Mouse (Mus musculus): ENCODE data around the gene Klf9. TPM values are rescaled to one million over a fixed set of nuclear protein-coding genes. Genes with fewer than 3 reads are reported as not detected.

The Klf9 gene
- 16.0 and 19.9 TPM in 2 replicates for total RNA-seq (2017)

DNA sequence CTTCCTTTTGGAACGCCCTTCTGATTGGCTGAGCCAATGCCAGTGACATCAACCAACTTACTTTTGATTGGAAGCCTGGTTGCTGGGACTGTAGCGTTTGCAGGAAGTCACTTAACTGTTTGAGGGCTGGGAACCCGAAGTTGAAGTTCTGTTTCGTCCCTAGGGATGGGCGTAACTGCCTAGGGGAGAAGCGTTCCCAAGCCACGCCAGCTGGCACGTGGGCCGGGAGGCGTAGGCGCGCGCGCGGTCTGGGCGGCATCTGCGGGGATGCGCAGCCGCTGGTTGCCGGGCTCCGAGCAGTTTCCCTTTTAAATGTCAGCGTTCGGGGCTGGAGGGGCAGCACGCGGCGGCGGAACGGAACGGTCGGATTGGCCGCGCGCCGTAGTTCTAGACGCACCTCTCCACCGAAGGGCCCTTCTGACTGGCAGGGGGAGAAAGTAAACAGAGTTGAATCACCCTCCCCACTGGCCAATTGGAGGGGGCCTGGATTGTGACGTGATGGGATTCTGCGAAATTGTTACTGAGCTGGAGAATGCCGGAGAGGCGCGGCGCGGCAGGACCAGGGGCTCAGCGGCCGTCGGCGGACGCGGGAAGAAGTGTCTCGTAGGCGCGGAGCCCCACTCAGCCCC is at the start of gene Klf9:
Gene Klf9, plus strand, starts transcription at position 538 of the 629 bp plus-strand sequence.
- ATAC-seq (replicated peaks in 1 of 2; ENCODE audit: insufficient read depth in 1 of 2, low FRiP score in 2 of 2, low TSS enrichment in 1 of 2, low read depth in 1 of 2, poor library complexity in 2 of 2, severe bottlenecking in 2 of 2): peak; percentile 85 to 90

DNA sequence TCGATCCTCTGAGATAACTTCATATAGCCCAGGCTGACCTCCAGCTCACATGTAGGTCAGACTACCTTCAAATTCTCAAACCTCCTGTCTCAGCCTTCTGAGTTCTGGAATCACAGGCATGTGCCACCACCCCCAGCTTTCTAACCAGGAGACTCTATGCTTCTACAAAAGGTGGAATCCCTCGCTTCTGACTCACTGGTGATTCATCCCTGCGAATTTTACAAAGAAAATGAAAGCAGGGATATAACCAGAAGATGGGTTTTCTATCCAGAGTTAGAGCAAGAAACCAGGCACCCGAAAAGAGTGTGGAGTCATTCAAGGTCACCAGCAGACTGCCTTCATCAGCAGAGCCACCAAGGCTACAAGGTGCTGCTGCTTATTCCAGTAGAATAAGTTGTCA is 49.4 kb upstream of the Klf9 start:
- ATAC-seq (replicated peaks in 1 of 2; ENCODE audit: insufficient read depth in 1 of 2, low FRiP score in 2 of 2, low TSS enrichment in 1 of 2, low read depth in 1 of 2, poor library complexity in 2 of 2, severe bottlenecking in 2 of 2): no peak

DNA sequence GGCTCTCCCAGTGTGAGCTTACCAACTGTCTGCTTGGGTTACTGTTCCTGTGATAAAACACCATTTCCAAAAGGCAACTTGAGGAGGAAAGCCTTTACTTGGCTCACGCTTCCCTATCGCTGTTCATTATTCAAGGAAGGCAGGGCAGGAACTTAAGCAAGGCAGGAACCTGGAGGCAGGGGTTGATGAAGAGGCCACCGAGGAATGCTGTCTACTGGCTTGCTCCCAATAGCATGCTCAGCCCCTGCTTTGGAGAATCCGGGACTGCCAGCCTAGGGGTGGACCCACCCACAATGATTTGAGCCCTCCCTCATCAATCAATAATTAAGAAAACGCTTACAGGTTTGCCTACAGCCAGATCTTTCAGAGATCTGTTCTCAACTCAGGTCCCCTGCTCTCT is 47.5 kb upstream of the Klf9 start:
- ATAC-seq (replicated peaks in 1 of 2; ENCODE audit: insufficient read depth in 1 of 2, low FRiP score in 2 of 2, low TSS enrichment in 1 of 2, low read depth in 1 of 2, poor library complexity in 2 of 2, severe bottlenecking in 2 of 2): no peak

DNA sequence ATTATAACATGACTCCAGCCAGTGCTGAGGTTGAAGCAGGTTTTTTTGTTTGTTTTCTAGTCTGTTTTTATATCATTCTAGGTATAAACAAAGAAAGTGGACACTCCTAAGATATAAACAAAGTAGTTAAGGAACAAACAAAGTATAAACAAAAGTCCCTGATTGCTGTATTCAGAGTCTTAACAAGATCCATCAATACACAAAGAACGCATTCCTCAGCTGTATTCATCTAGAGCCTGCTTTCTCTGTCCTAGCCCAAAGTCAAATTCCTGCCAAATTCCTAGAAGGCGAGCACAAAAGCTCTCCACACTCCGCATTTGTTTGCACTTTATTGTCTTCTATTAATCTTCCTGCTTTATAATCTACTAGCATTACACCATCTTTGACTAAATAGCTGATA is 46.1 kb upstream of the Klf9 start:
- no peak for ATAC-seq (replicated peaks in 1 of 2; ENCODE audit: insufficient read depth in 1 of 2, low FRiP score in 2 of 2, low TSS enrichment in 1 of 2, low read depth in 1 of 2, poor library complexity in 2 of 2, severe bottlenecking in 2 of 2)

- no peak for ATAC-seq (replicated peaks in 1 of 2; ENCODE audit: insufficient read depth in 1 of 2, low FRiP score in 2 of 2, low TSS enrichment in 1 of 2, low read depth in 1 of 2, poor library complexity in 2 of 2, severe bottlenecking in 2 of 2)
These were observed 34.2 kb upstream of the Klf9 start for GRCm38 (mm10) chr19:23106859-23107258.

- ATAC-seq (replicated peaks in 1 of 2; ENCODE audit: insufficient read depth in 1 of 2, low FRiP score in 2 of 2, low TSS enrichment in 1 of 2, low read depth in 1 of 2, poor library complexity in 2 of 2, severe bottlenecking in 2 of 2): no peak
These were observed 33.7 kb upstream of the Klf9 start for GRCm38 (mm10) chr19:23107335-23107734.

DNA sequence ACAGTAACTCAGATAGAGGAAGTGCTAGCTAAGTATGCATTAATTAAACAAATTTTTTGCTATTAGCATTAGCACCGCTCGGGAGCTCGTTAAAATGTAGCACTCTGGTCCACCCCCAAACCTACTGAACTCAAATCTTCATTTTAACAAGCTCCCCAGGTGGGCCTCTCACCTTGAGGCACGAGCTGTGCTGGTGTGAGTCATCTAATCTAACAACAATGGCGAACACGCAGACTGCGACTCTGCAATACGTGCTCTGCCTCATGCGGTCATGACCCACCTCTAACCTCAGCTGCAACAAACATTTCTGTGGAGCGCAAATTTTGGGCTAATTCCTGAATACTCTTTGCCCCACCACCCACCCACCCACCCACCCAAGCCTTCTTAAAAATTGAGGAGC is 19.2 kb upstream of the Klf9 start:
- ATAC-seq (replicated peaks in 1 of 2; ENCODE audit: insufficient read depth in 1 of 2, low FRiP score in 2 of 2, low TSS enrichment in 1 of 2, low read depth in 1 of 2, poor library complexity in 2 of 2, severe bottlenecking in 2 of 2): no peak

GRCm38 (mm10) chr19:23124023-23124550 is 16.9 kb upstream of the Klf9 start:
- ATAC-seq (replicated peaks in 1 of 2; ENCODE audit: insufficient read depth in 1 of 2, low FRiP score in 2 of 2, low TSS enrichment in 1 of 2, low read depth in 1 of 2, poor library complexity in 2 of 2, severe bottlenecking in 2 of 2): no peak

DNA sequence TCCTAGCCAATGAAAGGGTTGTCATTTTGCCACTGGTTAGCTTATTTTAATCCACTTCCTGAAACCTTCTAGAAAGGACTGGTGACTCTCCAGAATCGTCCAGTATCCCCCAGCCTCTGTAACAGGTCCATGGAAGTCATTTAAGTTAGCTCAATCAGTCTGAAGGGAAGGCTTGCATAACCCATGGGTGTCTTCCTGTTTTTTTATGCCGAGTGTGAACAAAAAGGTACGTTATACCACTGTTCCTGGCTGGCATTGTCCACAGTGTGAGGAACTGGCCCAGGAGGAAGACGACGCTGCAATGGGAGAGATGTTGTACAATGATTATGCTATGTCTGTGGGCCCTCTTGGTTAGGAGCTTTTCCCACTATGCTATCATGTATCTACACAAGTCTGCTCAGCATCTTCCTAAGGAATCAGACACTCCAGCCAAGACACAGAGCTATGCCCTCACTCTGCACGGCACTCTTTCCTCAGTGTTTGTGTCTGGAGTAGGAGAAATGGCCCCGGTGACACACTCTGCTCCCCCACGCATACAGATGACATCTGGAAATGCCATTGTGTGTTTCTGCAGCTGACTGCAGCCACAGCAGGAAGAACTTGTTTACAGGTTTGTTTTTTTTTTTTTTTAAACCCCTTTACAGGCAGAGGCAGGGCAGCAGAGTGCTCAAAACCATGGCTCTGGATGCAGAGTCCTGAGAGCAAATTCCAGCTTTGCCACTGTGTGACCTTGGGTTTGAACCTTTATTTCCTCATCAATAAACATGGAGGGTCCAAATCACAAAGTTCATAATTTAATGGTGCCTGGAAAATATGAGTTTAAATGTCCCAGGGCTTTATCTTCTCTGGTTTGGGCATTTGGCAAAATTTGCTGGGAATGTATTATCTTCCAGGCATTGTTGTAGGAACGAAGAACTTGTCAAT is 15.5 kb upstream of the Klf9 start:
- ATAC-seq (replicated peaks in 1 of 2; ENCODE audit: insufficient read depth in 1 of 2, low FRiP score in 2 of 2, low TSS enrichment in 1 of 2, low read depth in 1 of 2, poor library complexity in 2 of 2, severe bottlenecking in 2 of 2): peak; percentile 37 to 51; a peak in 1 of 4 replicates

- no peak for ATAC-seq (replicated peaks in 1 of 2; ENCODE audit: insufficient read depth in 1 of 2, low FRiP score in 2 of 2, low TSS enrichment in 1 of 2, low read depth in 1 of 2, poor library complexity in 2 of 2, severe bottlenecking in 2 of 2)
These were observed 11.1 kb upstream of the Klf9 start for GRCm38 (mm10) chr19:23129908-23130307.

DNA sequence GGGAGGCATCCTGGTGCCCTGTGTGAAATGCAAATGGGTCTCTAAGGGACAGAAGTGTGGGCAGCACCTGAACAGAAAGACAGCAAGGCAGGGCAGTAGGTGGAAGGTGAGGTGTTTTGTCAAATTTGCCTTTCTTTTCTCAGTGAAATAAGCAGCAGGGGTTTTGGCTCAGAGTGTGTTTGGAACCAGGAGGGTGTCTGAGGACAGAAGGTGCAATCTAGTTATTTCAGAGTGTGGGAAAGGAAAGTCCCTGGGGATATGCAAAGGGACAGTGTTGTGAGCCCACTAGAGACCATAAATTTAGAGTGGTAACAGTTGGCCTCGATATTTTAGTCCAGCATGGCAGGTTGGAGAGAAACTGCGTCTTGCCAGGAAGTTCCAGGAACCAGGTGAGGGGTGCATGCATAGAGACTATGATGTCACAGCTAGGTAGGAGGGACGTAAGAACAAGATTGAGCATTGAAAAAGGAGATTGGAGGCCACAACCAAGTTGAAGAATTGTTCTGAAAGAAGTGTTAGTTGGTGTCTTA is 8.9 kb upstream of the Klf9 start:
- ATAC-seq (replicated peaks in 1 of 2; ENCODE audit: insufficient read depth in 1 of 2, low FRiP score in 2 of 2, low TSS enrichment in 1 of 2, low read depth in 1 of 2, poor library complexity in 2 of 2, severe bottlenecking in 2 of 2): no peak

- no peak for ATAC-seq (replicated peaks in 1 of 2; ENCODE audit: insufficient read depth in 1 of 2, low FRiP score in 2 of 2, low TSS enrichment in 1 of 2, low read depth in 1 of 2, poor library complexity in 2 of 2, severe bottlenecking in 2 of 2)
These were observed 8.2 kb upstream of the Klf9 start for GRCm38 (mm10) chr19:23132720-23133426.

- no peak for ATAC-seq (replicated peaks in 1 of 2; ENCODE audit: insufficient read depth in 1 of 2, low FRiP score in 2 of 2, low TSS enrichment in 1 of 2, low read depth in 1 of 2, poor library complexity in 2 of 2, severe bottlenecking in 2 of 2)
These were observed 7.5 kb upstream of the Klf9 start for GRCm38 (mm10) chr19:23133427-23134094.

DNA sequence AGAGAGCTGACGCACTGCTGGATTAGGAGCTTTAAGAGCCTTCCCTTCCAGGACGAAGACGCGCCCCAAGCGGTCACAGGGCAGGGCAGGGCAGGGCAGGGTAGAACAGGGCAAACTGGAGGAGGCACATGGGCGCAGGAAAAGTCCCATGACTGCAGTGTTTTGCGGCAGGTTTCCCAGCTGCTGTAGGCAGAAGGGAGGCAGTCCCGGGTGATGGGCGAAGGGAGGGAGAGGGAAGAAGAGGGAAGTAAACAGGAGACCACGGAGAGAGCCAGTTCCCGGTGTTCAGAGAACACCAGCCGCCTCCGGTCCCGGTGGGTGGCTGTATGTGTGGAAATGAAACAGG is 7.0 kb upstream of the Klf9 start:
- peak; percentile 42 to 52 for ATAC-seq (replicated peaks in 1 of 2; ENCODE audit: insufficient read depth in 1 of 2, low FRiP score in 2 of 2, low TSS enrichment in 1 of 2, low read depth in 1 of 2, poor library complexity in 2 of 2, severe bottlenecking in 2 of 2)

DNA sequence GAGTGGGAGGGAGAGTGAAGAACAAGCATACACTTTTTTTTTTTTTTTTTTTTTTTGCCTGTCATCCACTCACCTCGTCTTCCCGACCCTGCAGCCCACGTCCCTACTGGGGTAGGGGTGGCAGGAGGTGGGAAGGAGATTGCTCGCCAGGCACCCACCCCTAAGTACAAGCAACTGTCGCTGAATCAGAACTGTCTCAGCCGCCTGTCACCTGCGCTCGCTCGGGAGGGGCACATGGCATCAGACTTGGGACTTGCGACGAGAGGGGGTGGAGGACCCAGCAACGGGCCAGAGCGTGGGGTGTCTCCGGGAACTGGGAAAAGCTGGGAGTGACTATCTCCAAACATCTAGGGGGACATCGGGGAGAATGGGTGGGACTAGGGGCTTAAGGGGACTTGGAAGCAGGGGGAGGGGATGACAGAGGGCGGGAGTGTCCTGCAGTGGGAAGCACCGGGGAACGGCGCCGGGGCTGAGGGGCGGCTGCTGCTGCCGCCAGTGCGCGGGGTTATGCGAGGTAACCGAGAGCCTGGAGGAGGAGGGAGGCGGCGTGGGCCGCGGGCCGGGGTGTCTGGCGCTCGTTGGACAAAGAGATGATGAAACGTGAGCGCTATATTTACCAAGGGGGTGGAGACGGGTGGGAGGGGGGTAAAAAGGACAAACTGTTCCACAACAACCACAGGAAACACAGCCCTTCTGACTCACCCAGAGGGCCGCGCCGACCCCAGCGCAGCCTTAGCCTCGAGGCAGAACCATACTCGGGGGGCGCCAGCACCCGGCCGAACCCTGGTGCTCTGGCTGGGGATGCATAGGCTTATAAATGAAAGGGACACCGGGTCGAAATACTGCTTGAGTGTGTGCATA is 6.4 kb upstream of the Klf9 start:
- peak; percentile 49 to 57 for ATAC-seq (replicated peaks in 1 of 2; ENCODE audit: insufficient read depth in 1 of 2, low FRiP score in 2 of 2, low TSS enrichment in 1 of 2, low read depth in 1 of 2, poor library complexity in 2 of 2, severe bottlenecking in 2 of 2)

GRCm38 (mm10) chr19:23135349-23136201 is 5.5 kb upstream of the Klf9 start:
- peak; percentile 25 to 52 for ATAC-seq (replicated peaks in 1 of 2; ENCODE audit: insufficient read depth in 1 of 2, low FRiP score in 2 of 2, low TSS enrichment in 1 of 2, low read depth in 1 of 2, poor library complexity in 2 of 2, severe bottlenecking in 2 of 2)
